Mouse (Mus musculus) kidney, adult 2 months (tissue): Measurements from ENCODE around the gene Tubgcp4.
A peak's percentile ranks its signal among the peaks of the same experiment; 100 is the strongest.

ENCODE experiments used
- CTCF ChIP-seq: fragments of 200-500 bp; conservative IDR thresholded peaks from 2 replicates; pipeline ENCODE4 v1.5.1; 2011; ENCODE audit warnings: low read depth, mild to moderate bottlenecking, control low read depth, low read length, moderate library complexity, mixed read lengths; ENCODE audit not compliant: insufficient read depth, insufficient read length
- POLR2A ChIP-seq: fragments of 200-500 bp; IDR thresholded peaks from one replicate; pipeline ENCODE4 v1.6.1; 2011; ENCODE audit warnings: low read depth, low read length, control low read depth

DNA sequence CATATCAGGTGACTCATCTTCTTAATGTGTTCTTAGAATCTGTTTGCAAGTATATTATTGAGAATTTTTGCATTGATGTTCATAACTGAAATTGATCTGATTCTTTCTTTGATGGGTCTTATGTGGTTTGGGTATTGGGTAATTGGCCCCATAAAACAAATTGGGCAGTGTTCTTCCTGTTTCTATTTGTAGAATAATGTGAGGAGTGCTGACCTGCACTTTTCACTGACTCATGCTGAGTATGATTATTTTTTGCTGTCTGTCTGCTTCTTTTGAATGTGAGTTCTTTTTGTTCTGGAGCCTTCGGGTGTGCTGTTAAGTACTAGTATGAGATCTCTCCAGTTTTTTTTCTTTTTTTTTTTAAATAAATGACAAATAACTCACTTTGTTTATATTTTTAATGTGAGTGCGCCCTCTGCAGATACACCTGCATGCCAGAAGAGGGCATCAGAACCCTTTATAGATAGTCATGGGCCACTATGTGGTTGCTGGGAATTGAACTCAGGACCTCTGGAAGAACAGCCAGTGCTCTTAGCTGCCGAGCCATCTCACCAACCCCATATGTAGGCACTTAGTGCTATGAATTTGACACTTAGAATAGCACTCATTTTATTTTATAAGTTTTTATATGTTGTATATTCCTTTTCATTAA lies 8.5 kb downstream of the Tubgcp4 start:
- TF ChIP-seq CTCF (peak; percentile 25), POLR2A (no peak)
